Mouse (Mus musculus) central nervous system, embryonic 14 days (tissue): ENCODE data around the gene Tmem207. TPM values are rescaled to one million over a fixed set of nuclear protein-coding genes. Genes with fewer than 3 reads are reported as not detected.

Source experiments
- polyA plus RNA-seq: library from polyadenylated mRNA; depleted of rRNA; stranded (reverse); fragments of >200 nt; gene quantifications from 2 replicates; pipeline ENCODE4 v1.2.3, GENCODE M21; 2012; rRNA removed

Tmem207 gene
- polyA plus RNA-seq: 0.14 and 0.16 TPM in 2 replicates

GRCm38 (mm10) chr16:26526669-26527068, at the start of gene Tmem207:
Gene Tmem207, minus strand, starts transcription at chr16:26526769.

GRCm38 (mm10) chr16:26462835-26463234, 63.7 kb downstream of the Tmem207 start, which contains the start of gene Cldn16:
Gene Cldn16, plus strand, starts transcription at chr16:26463135.

Other genes starting within 250 kb of the Tmem207 start
- 3.9 and 5.9 TPM in 2 replicates for gene Cldn1, start 154.9 kb downstream of the Tmem207 start, polyA plus RNA-seq
- gene Cldn16, start 63.6 kb downstream of the Tmem207 start, polyA plus RNA-seq: not detected in 2 replicates
- gene Il1rap, start 54.9 kb upstream of the Tmem207 start, polyA plus RNA-seq: 4.9 and 6.2 TPM in 2 replicates